Mouse (Mus musculus) megakaryocyte-erythroid progenitor cell, adult 5 weeks (primary cell): ENCODE data around the gene Txndc5. TPM values are rescaled to one million over a fixed set of nuclear protein-coding genes. Genes with fewer than 3 reads are reported as not detected.

Experiments
- polyA plus RNA-seq: library from polyadenylated mRNA; stranded (reverse); fragments of >175 nt; gene quantifications from 2 replicates; pipeline ENCODE4 v1.2.3, GENCODE M21; 2012

Gene Txndc5
- 94.7 and 120 TPM in 2 replicates for polyA plus RNA-seq

GRCm38 (mm10) chr13:38528687-38529294 is at the start of gene Txndc5:
Gene Txndc5 (minus strand): TSS chr13:38528824.

Other genes starting within 250 kb of the Txndc5 start
- 0.07 and 0.08 TPM in 2 replicates for gene Bmp6, start 183.7 kb downstream of the Txndc5 start, polyA plus RNA-seq
- gene Bloc1s5, start 106.3 kb upstream of the Txndc5 start, polyA plus RNA-seq: 3.7 and 5.3 TPM in 2 replicates
- gene Eef1e1, start 130.2 kb upstream of the Txndc5 start, polyA plus RNA-seq: 23.1 and 34.6 TPM in 2 replicates